Mouse (Mus musculus): ENCODE results near the gene Zfp451. TPM values are rescaled to one million over a fixed set of nuclear protein-coding genes. Genes with fewer than 3 reads are reported as not detected.

The Zfp451 gene
- total RNA-seq (2015; ENCODE audit: low replicate concordance) (31.4 and 34.2 TPM in 2 replicates), total RNA-seq (2017; ENCODE audit: low replicate concordance) (22.2 and 22.7 TPM in 2 replicates)

- ATAC-seq (replicated peaks; ENCODE audit: low FRiP score, poor library complexity, severe bottlenecking), result peak; percentile 98
Observed at GRCm38 (mm10) chr1:33813868-33814794, at the start of gene Zfp451. TSS of gene Zfp451 (minus strand) at chr1:33814595.

GRCm38 (mm10) chr1:33846807-33847206, 32.4 kb upstream of the Zfp451 start:
- ATAC-seq (replicated peaks; ENCODE audit: low FRiP score, poor library complexity, severe bottlenecking), result no peak

- ATAC-seq (replicated peaks; ENCODE audit: low FRiP score, poor library complexity, severe bottlenecking), result no peak
Observed at GRCm38 (mm10) chr1:33843823-33844222, 29.4 kb upstream of the Zfp451 start.

DNA sequence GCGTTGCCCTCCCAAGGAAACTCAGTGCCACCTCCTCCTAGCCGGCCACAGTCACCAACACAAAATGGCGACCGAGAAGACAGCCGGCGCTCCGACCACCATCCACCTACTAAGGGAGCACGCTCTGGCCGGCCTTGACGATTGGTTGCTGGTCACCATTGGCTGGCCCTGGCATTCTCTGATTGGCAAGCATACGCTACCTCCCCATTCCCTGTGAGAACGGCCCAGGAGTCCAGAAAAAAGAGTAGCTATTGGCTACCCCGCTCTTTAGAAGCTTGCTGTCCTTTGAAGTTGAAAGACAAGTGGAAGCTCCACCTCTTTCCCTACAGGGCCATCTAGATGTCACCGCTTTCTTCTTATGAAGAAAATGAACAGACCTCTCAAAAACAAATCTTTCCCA, 24.6 kb upstream of the Zfp451 start:
- ATAC-seq (replicated peaks; ENCODE audit: low FRiP score, poor library complexity, severe bottlenecking), result 0 out of 2 replicates have a peak, but pooled peaks have one; percentile 52

DNA sequence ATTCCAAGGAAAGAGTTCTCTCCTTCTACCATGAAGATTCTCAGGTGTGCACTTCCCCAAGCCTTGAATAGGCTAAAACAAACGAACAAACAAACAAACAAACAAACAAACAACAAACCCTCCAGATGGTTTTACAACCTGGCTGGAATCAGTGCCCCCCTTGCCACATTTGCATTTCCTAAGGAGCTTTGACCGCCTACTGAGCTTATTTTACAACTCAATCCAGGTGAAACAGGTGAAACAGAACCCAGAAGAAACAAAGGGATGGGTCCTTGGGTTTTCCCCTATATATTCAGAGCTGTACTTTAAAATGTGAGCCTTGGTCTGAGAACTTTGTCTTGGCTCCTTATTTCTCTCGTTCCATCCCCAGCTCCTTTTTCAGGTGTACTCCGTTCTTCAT, 16.2 kb upstream of the Zfp451 start:
- no peak for ATAC-seq (replicated peaks; ENCODE audit: low FRiP score, poor library complexity, severe bottlenecking)

DNA sequence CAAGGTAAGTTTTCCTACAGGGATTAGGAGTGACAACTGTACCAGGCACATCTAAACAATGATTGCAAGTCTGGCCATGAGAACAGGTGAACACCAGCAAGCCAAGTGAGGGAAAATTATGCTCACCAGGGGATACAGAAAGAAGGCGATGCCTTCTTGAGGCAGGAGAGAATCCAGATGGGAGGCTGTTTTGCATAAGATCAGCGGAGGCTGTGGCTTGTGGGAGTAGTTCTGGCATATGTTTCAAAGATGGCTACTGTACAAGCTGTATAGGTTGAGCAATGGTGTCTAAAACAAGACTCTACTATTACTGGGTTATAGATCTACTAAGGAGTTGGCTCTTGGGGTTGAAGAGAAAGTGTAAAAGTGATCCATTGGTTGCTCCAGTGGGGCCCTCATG, 3.5 kb upstream of the Zfp451 start:
- no peak for ATAC-seq (replicated peaks; ENCODE audit: low FRiP score, poor library complexity, severe bottlenecking)

GRCm38 (mm10) chr1:33813495-33813867, 914 bp downstream of the Zfp451 start:
- peak; percentile 40; the same call in 1 of the 2 replicates for ATAC-seq (replicated peaks; ENCODE audit: low FRiP score, poor library complexity, severe bottlenecking)

DNA sequence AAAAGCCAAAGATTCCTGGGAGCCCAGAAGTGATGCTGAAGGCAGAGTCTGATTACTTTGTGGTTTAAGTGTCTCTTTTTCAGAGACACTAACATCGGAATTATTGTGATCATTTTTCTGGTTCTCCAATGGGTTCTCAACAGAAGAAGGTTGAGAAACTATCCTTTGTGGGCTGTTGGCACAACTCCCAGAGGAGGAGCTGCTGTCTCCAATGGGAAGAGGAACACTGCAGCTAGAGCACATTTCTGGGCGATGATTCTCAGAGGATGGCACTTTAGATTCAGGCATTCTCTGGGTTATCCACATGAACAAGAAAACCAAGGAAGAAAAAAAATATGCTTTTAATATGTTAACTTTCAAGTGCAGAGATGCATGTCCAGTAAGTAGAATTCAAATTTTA, 11.1 kb downstream of the Zfp451 start:
- ATAC-seq (replicated peaks; ENCODE audit: low FRiP score, poor library complexity, severe bottlenecking), result no peak

GRCm38 (mm10) chr1:33799620-33800019, 14.8 kb downstream of the Zfp451 start:
- no peak for ATAC-seq (replicated peaks; ENCODE audit: low FRiP score, poor library complexity, severe bottlenecking)

DNA sequence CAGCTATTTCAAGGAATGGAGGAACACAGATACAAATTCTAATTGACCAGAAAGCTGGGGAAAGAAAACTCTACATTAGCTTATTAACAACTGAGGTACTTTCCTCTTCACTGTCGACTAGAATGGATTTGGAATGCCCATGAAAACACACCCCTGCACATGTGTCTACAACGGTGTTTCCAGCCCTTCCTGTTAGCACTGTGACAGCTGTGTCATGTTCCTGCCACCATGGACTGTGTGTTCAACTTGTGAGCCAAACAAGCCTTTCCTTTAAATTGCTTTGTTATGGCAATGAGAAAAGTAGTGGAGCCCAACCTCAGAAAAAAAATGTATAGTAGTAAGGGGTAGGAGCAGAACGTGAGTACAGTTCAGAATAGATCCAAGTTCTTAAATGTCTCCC, 25.9 kb downstream of the Zfp451 start:
- ATAC-seq (replicated peaks; ENCODE audit: low FRiP score, poor library complexity, severe bottlenecking), result no peak

DNA sequence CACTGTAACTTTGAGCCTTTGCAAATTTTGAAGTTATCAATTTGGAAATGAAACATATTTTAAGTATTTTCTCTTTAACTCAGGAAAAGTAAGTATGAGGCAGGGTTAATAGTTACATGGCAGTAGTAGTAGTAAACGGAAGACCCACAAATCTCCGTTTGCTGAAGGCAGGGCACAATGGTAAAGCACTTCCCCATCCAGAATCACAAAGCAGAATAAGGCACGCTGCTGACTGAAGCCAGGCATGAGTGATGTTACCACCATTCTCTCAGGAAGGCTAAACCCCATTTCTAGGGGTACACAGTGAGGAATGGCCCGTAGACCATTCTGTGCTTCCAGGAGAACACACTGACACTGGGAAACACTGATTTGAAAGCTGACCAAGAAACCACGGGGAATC, 26.3 kb downstream of the Zfp451 start:
- no peak for ATAC-seq (replicated peaks; ENCODE audit: low FRiP score, poor library complexity, severe bottlenecking)

DNA sequence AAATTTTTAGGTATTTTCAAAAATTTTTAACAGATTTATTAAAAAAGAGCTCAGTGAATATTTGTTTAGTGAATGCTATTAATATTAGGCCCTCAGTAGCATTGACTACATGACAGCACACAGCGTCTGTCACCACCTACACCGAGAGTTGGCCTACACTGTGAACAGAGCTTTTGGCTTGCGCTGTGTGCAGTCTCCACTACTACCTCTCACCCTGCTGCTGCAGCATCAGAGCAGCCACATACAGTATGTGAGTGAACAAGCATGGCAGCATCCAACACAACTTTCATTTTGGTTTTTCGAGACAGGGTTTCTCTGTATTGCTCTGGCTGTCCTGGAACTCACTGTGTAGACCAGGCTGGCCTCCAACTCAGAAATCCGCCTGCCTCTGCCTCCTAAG, 29.8 kb downstream of the Zfp451 start:
- no peak for ATAC-seq (replicated peaks; ENCODE audit: low FRiP score, poor library complexity, severe bottlenecking)

DNA sequence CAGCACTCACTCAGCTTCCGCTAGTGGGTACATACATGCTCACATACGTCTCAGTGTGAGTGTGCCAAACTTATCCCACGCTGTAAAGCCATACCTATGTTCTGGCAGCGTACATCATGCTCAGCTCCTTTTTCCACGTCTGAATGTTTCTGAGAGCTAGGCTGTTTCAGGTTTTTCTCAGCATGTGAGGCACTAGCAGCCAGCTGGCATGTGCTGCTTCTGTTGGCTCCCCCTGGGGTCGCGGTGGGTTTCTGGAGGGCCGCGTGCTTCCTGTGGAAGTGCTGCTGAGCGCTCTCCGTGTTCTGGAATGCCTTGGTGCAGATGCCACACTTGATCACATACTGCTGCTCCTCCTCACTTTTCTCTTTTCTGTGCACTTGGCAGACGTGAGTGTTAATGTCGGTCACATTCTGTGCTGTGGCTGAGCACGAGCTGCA, 38.2 kb downstream of the Zfp451 start:
- no peak for ATAC-seq (replicated peaks; ENCODE audit: low FRiP score, poor library complexity, severe bottlenecking)

DNA sequence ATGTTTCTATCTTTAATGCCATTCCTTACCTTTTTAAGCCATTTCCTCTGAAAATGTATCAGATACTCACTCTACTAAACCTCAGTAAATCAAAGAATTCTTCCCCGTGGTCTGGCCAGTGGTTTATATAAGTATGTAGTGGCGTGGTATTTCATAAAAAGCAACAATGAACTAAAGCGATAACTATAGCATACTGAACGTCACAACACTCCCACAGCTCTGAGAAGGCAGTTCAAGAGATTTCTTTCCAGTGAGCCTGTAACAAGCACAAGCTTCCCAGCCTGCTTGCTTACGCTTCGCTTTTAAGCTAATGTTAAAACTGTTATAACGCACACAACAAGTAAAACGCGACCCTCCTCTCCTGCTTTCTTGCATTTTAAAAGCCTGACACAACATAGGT, 42.3 kb downstream of the Zfp451 start:
- ATAC-seq (replicated peaks; ENCODE audit: low FRiP score, poor library complexity, severe bottlenecking), result no peak

DNA sequence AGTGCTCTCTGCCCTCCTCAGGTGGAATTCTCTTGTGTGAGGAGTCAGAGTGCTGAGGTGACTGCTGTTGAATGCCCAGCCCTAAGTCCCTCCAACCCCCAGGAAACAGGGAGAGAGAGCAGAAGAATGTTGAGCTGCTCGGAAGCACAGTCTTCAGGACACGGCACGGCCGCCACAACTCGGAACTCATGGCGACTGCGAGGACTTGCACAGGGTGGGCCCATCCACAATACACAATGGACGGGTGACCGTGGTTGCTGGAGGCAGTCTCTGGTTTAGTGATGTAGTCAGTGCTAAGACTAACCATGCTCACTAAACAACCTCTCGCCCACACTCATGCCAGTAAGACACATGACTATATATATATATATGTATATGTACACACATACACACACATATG, 42.8 kb downstream of the Zfp451 start:
- no peak for ATAC-seq (replicated peaks; ENCODE audit: low FRiP score, poor library complexity, severe bottlenecking)

DNA sequence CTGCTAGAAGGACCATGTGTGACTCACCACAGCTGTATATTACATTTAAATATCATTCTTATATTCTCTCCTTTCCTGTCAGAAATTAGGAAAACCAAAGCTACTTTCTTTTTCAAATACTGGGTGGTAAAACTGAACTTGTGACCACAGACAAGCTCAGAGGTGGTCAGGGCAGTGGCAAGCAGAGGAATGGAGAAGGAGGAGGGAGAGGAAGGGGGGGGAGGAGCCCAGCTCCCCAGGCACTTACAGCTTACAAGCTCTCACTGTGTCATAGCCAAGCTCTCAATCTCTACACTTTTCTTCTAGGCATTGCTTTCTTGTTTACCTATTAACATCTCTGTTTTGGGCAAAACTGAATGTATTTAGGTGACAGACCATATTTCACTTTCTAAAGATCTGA, 45.6 kb downstream of the Zfp451 start:
- ATAC-seq (replicated peaks; ENCODE audit: low FRiP score, poor library complexity, severe bottlenecking), result no peak

DNA sequence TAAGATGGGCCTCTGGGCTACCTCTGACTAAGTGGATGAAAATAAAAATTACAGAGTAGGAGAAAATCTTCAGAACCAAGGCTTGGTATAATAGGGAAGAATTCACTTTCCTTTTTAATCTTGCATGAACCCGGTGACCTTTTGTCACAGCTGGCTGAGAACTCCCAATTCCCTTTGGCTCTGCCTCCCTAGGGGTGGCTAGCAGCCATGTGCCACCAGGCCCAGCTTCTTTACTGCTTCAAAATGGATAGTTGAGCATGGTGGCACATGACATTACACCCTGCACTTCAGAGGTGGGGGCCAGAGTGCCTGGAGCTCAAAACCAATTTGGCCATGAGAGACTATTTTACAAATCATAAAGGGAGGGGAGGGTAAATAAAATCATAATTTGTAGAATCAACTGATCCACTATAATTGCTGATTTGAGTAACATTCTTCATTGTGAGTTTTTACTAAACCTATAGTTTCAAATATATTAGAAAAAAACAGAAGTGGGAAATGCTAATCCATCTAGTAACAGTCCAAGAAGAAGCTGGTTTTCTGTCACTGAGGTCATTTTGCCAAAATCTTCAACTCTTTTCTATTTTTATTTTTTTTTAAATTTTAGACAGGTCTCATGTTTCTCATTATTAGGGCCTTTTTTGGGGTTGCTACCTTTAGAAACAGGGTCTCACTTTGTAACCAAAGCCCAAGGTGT, 46.2 kb downstream of the Zfp451 start:
- ATAC-seq (replicated peaks; ENCODE audit: low FRiP score, poor library complexity, severe bottlenecking), result no peak

GRCm38 (mm10) chr1:33766520-33767508, 47.6 kb downstream of the Zfp451 start:
- no peak for ATAC-seq (replicated peaks; ENCODE audit: low FRiP score, poor library complexity, severe bottlenecking)

DNA sequence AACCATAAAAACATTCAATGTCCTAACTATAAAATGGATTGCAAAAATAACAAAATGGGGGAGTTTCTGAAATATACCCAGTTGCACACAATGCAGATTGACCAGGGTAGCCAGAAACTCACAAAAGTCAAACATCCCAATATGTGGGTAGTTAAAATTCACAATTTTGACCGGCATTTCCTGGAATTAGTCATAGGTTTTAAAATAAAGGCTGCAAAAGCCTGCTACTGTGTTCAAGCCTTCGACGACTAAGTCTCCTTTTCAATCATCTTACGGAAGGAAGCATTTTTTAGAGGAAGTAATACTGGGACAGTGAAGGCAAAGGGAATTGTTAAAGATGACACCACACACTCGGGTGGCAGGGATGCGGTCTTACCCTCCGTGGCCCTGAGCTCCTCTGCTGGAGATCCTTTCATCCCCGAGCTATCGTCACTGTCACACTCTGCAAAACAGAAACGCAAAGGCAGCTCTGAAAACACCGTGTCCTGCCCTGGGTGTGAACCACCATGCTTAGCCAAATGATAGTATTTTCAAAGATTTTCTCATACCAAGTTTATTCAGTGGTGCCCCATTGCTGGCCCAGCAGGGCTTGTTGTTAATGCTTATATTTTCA, 48.8 kb downstream of the Zfp451 start:
- ATAC-seq (replicated peaks; ENCODE audit: low FRiP score, poor library complexity, severe bottlenecking), result no peak

All from erythroid progenitor cell, adult 5-6 weeks (primary cell).